Mouse (Mus musculus): ENCODE results near the gene Tmem186. TPM values are rescaled to one million over a fixed set of nuclear protein-coding genes. Genes with fewer than 3 reads are reported as not detected.

Tmem186 gene
- 10 to 100 TPM; 11.6 to 12.7 TPM for total RNA-seq (2021)

DNA sequence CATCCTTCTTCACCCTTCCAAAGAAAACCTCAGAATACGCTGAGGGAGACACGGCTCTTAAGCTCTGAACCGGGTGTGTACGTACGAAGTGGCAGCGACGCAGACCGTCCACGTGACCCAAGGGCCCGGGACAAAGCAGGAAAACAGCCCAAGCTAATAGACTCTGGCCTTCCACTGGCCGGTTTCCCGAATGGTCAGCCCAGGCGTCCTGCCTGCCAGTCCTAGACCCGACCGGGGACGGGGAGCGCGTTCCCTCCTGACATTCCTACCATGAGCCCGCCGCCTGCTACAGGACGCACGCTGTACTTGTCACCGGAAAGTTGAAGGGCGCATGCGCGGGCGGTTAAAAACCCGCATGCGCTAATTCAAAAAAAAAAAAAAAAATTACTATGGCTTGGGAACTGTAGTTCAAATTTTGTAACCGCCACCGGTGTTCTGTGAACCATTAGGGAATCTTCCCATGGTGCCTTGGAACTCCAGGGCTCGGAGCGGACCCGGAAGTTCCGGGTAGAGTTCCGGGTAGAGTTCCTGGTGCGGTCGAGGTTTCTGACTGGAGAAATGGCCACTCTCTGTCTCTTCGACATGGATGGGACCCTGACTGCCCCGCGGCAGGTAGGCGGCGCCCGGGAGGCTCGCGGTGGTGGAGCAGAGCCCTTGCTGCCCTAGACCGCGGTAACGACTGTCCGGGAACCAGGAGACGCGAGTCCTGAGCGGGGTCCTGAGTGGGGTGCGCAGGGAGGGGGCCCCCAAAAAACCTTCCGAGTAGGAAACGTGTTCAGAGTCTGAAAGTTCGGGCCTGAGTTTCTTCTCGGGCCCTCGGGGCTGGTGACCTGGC is at the start of gene Tmem186, which contains the start of gene Pmm2:
TSS of gene Tmem186 (minus strand) at position 496 of the 835 bp plus-strand sequence.
TSS of gene Pmm2 (plus strand) at position 458 of the 835 bp plus-strand sequence.
- intact Hi-C loops (cut with DNase I) = loop anchor here (5.0 kb wide), 1 partner anchor 145 kb away; no protein-coding TSS in a partner anchor
- peak; percentile 88 to 91 for DNase-seq (ENCODE audit: extremely low spot score in 1 of 2, low spot score in 2 of 2)

DNA sequence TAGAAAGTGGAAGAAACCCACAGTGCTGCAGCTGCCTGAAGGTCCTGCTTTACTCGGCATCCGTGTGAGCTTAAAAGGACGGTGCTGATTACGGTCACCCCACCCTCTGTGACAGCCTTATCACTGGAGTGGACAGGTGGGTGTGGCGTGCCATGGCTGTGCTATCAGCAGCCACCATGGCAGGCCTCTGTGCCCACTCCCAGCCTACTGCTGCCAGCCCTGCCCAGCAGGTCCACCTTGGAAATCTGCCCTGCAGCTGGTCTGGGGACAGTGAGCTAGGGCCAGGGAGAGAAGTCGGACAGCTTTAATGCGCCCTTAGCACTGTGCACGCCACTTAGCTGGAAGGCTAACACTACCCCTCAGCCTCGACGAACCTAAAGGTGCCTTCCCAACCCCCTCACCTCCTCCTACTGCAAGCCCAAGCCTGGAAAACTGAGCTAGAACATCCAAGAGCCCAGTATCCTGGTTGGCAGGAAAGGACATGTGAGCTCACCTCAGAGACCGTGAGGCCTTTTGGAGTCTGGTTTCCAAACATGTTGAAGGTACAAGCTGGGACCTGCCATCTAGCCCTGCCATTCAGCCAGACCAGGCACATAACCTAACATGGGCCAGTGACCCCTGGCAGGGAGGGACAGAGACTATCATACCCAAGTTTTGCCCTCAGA is 49.5 kb upstream of the Tmem186 start:
- intact Hi-C loops (cut with DNase I) = loop anchor here (5.0 kb wide), 2 partner anchors 80 to 180 kb away; no protein-coding TSS in a partner anchor
- peak in 1 of 2 experiments; percentile 49 for DNase-seq (ENCODE audit: extremely low spot score in 1 of 2, low spot score in 2 of 2)

GRCm38 (mm10) chr16:8686121-8686870 is 48.8 kb upstream of the Tmem186 start:
- peak; percentile 73 to 76 for DNase-seq (ENCODE audit: extremely low spot score in 1 of 2, low spot score in 2 of 2)
- intact Hi-C loops (cut with DNase I) = loop anchor here (5.0 kb wide), 2 partner anchors 81 to 181 kb away; no protein-coding TSS in a partner anchor

DNA sequence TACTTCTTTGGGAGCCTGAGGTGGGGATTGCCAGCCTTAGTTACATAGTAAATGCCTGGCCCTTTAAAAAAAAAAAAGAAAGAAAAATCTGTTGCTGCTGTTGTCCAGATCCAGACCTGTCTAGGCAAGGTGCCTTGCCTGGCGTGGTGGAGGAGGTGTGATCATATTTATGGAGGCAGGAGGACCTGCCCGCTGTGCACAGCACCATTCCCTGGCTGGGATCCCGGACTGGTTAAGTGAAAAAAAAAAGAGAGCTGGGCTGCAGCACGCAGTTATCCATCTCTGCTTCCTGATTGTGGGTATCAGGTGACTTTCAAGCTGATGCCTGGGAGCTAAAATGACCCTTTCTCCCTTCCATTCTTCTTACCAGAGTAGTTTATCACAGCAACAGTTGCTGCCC is 47.6 kb upstream of the Tmem186 start:
- peak in 1 of 2 experiments; percentile 19 for DNase-seq (ENCODE audit: extremely low spot score in 1 of 2, low spot score in 2 of 2)
- intact Hi-C loops (cut with DNase I) = loop anchor here (5.0 kb wide), 2 partner anchors 82 to 182 kb away; no protein-coding TSS in a partner anchor

GRCm38 (mm10) chr16:8680470-8680869 is 43.0 kb upstream of the Tmem186 start, which contains the start of gene Gm5767:
Gene Gm5767 (plus strand): TSS chr16:8680770.
- no peak for DNase-seq (ENCODE audit: extremely low spot score in 1 of 2, low spot score in 2 of 2)
- intact Hi-C loops (cut with DNase I) = no loop called here

- intact Hi-C loops (cut with DNase I) = loop anchor here (5.0 kb wide), 1 partner anchor 272 kb away; no protein-coding TSS in a partner anchor
- no peak for DNase-seq (ENCODE audit: extremely low spot score in 1 of 2, low spot score in 2 of 2)
Observed at GRCm38 (mm10) chr16:8679780-8680179, 42.3 kb upstream of the Tmem186 start.

GRCm38 (mm10) chr16:8678676-8679075 is 41.2 kb upstream of the Tmem186 start:
- intact Hi-C loops (cut with DNase I) = loop anchor here (5.0 kb wide), 1 partner anchor 271 kb away; no protein-coding TSS in a partner anchor
- no peak for DNase-seq (ENCODE audit: extremely low spot score in 1 of 2, low spot score in 2 of 2)

DNA sequence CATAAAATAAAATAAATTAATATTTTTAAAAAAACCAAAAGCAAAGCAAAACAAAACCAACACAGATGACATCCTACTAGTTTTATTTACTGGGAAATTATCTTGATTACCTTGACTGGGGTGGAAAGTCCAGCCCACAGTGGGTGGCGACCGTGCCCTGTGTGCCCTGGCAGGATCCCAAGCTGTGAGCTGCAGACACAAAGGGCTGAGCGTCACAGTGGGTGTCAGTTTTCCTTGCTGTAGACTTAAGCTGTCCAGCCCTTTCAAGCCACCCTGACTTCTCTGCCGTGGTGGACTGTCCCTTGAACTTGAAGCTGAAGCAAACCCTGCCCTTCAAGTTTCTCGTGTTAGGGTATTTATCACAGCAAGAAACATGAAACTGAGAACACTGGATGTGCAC is 40.5 kb upstream of the Tmem186 start:
- DNase-seq (ENCODE audit: extremely low spot score in 1 of 2, low spot score in 2 of 2) = peak in 1 of 2 experiments; percentile 39
- intact Hi-C loops (cut with DNase I) = loop anchor here (5.0 kb wide), 1 partner anchor 271 kb away; no protein-coding TSS in a partner anchor

- no peak for DNase-seq (ENCODE audit: extremely low spot score in 1 of 2, low spot score in 2 of 2)
- intact Hi-C loops (cut with DNase I) = loop anchor here (2.0 to 5.0 kb wide), 2 partner anchors 182 to 269 kb away; no protein-coding TSS in a partner anchor
Observed at GRCm38 (mm10) chr16:8676800-8677199, 39.3 kb upstream of the Tmem186 start.

- no peak for DNase-seq (ENCODE audit: extremely low spot score in 1 of 2, low spot score in 2 of 2)
- intact Hi-C loops (cut with DNase I) = loop anchor here (2.0 to 5.0 kb wide), 2 partner anchors 181 to 269 kb away; no protein-coding TSS in a partner anchor
Observed at GRCm38 (mm10) chr16:8676228-8676627, 38.7 kb upstream of the Tmem186 start.

DNA sequence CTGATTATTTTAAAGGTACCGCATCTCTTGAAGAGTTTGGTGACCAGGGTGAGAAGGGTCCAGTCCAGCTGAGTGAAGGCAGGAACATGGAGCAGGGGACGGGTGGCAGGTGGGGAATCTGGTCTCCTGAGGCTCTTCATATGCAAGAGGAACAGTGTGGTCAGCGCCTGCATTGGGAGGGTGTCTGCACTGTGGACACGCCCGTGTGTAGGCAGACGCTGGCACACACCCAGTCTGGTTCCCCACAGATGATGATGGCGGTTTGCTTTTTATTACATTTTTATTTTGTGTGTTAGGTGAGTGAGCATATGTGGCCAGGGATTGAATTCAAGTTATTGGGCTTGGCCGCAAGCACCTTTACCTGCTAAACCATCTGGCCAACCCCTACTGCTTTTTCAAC is 38.0 kb upstream of the Tmem186 start:
- no peak for DNase-seq (ENCODE audit: extremely low spot score in 1 of 2, low spot score in 2 of 2)
- intact Hi-C loops (cut with DNase I) = loop anchor here (5.0 kb wide), 1 partner anchor 268 kb away; no protein-coding TSS in a partner anchor

- intact Hi-C loops (cut with DNase I) = no loop called here
Observed at GRCm38 (mm10) chr16:8674165-8674564, 36.7 kb upstream of the Tmem186 start.

GRCm38 (mm10) chr16:8673343-8673742 is 35.8 kb upstream of the Tmem186 start:
- intact Hi-C loops (cut with DNase I) = no loop called here

More at GRCm38 (mm10) chr16:8674165-8674564, 36.7 kb upstream of the Tmem186 start:
- DNase-seq (ENCODE audit: extremely low spot score in 1 of 2, low spot score in 2 of 2) = peak in 1 of 2 experiments; percentile 33

GRCm38 (mm10) chr16:8672811-8673210 is 35.3 kb upstream of the Tmem186 start:
- DNase-seq (ENCODE audit: extremely low spot score in 1 of 2, low spot score in 2 of 2) = no peak
- intact Hi-C loops (cut with DNase I) = no loop called here

More at GRCm38 (mm10) chr16:8673343-8673742, 35.8 kb upstream of the Tmem186 start:
- no peak for DNase-seq (ENCODE audit: extremely low spot score in 1 of 2, low spot score in 2 of 2)

DNA sequence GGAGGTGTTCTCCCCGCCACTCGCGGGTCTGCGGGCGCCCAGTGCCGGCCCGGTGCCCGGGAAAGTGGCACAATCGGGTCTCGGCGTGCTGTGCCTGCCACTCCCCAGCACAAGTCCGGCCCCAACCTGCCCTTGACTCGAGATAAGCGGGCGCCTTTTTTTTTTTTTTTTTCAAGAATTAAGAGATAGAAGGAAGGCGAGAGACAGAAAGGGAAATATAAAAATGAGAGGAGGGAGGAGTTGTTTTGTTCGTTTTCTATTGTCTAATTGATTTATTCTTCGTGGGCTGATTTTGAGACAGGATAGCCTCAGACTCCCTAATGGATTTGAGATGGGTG is 34.8 kb upstream of the Tmem186 start:
- intact Hi-C loops (cut with DNase I) = no loop called here
- DNase-seq (ENCODE audit: extremely low spot score in 1 of 2, low spot score in 2 of 2) = no peak

DNA sequence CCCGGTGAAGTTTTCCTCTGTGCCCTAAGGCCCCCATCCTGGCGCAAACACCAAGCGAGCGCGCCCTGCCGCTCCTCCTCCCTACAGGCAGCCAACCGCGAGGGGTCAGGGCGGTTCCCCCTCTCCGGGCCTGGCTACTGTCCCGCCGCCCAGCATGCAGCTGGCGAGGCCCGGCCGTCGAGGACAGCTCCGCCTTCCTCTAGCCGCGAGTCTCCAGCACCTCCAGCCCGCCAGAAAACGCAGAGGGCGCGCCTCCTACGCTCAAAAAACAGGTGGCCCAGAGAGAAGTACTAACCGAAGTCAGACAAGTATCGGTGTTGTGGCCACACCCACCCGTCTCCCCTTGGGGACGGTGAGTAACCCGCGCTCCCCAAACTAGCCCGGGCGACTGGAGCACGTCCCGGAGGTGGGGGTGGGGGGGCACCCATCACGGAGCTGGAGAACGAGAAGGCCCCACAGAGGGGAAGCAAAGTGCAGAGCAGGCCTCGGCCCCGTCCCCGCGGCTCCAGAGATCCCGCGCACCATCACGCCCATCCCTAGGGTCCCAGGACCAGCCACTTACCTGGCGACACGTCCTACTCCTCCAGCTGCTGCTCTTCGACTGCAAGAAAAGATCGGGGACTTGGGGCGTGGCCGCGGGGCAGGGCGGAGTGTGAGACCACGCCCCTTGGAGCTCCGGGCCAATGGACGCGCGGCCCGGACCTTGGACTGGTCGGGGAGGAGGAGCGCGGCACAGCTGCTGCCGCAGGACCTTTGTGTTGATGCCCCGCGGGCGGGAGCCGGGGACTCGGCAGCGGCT is 34.2 kb upstream of the Tmem186 start, which contains the start of gene Carhsp1:
TSS of gene Carhsp1 (minus strand) at position 605 of the 799 bp plus-strand sequence.
- intact Hi-C loops (cut with DNase I) = no loop called here
- DNase-seq (ENCODE audit: extremely low spot score in 1 of 2, low spot score in 2 of 2) = peak; percentile 78 to 94

Data from left cerebral cortex, postnatal 10 days (tissue).